Comparison of ENCODE assay signal across 10 mouse cellular contexts in the genomic region with DNA sequence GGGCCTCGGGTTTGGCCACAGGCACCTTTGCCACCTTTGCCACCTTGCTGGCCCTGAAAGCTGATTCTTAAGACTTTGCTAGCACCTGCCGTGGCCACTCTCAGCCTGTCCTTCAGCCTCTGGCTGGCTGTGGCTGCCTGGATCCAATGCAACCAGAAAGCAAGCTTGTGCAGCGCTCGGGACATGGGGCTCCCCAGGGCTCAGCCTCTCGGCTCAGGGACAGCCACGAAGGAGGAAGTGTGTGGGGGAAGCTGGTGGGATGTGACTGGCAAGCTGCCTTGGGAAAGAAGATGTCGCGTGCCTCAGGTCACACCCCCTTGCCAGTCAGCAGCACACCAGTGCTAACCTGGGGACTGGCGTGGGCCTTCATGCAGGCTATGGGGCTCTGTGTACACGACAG. TPM values are rescaled to one million over a fixed set of nuclear protein-coding genes. Genes with fewer than 3 reads are reported as not detected.
DNase-seq lines count a peak whose midpoint lies in the region; ATAC-seq and TF ChIP-seq lines count a peak whose summit lies in the region.
"Had no signal": no experiment of that assay in that cellular context is flagged by ENCODE, and none has a peak within 500 bp of the region (broad histone marks: within the 10 kb centered on the region; RNA-seq: fewer than 3 reads in every experiment).

No protein-coding gene starts in this region.

- no peaks in the 10 kb centered on the region for H3K36me3 ChIP-seq in hindbrain, postnatal 0 days (ENCODE audit: insufficient read depth, low read length)
- H3K36me3 ChIP-seq in hindbrain, embryonic 11.5 days (ENCODE audit: control insufficient read depth, insufficient read depth, low read length) = no peaks in the 10 kb centered on the region
- H3K36me3 ChIP-seq in CH12.LX (replicated peaks in 1 of 2; ENCODE audit: control insufficient read depth in 1 of 2, insufficient read depth in 1 of 2, low read length in 1 of 2) = no peaks in the 10 kb centered on the region
- H3K36me3 ChIP-seq in macrophage (ENCODE audit: inconsistent target) = no peaks in the 10 kb centered on the region
- H3K36me3 ChIP-seq: embryonic facial prominence, embryonic 12.5 days; neural tube, embryonic 12.5 days had no signal

- H3K9me3 ChIP-seq in hindbrain, postnatal 0 days (ENCODE audit: low read length) = no peaks in the 10 kb centered on the region
- H3K9me3 ChIP-seq in hindbrain, embryonic 11.5 days (ENCODE audit: control insufficient read depth, low read length) = no peaks in the 10 kb centered on the region
- H3K9me3 ChIP-seq in CH12.LX (replicated peaks; ENCODE audit: low read length) = no peaks in the 10 kb centered on the region
- H3K9me3 ChIP-seq: embryonic facial prominence, embryonic 12.5 days; neural tube, embryonic 12.5 days had no signal

- TF ChIP-seq EP300 in CH12.LX (IDR thresholded peaks at IDR 0.05; ENCODE audit: low read length) = no peak

- in situ Hi-C loops in CH12.LX (cut with MboI; ENCODE audit: low pct_ligation_motif_present, low pct_unique_long_range_greater_than_20kb, low sequenced_read_pairs) = no loop called here

- H3K4me2 ChIP-seq in hindbrain, postnatal 0 days (ENCODE audit: low read depth, low read length) = no peak overlapping the region
- no peak overlapping the region for H3K4me2 ChIP-seq in hindbrain, embryonic 11.5 days (replicated peaks; ENCODE audit: low read depth, low read length)
- H3K4me2 ChIP-seq in CH12.LX (ENCODE audit: insufficient read depth, low read depth, poor library complexity, severe bottlenecking) = no peak overlapping the region
- H3K4me2 ChIP-seq: embryonic facial prominence, embryonic 12.5 days; neural tube, embryonic 12.5 days had no signal

- intact Hi-C loops in heart, postnatal 10 days (cut with DNase I) = no loop called here
- intact Hi-C loops in left cerebral cortex, postnatal 25 days (cut with DNase I) = no loop called here
- intact Hi-C loops in left cerebral cortex, postnatal 36 days (cut with DNase I) = no loop called here

- no peak for TF ChIP-seq RAD21 in CH12.LX (IDR thresholded peaks at IDR 0.05; ENCODE audit: low read depth, low read length)

- H3K79me2 ChIP-seq in CH12.LX (replicated peaks; ENCODE audit: control insufficient read depth, extremely low read depth, insufficient read depth, poor library complexity, severe bottlenecking) (no peaks in the 10 kb centered on the region), macrophage (ENCODE audit: inconsistent target) (no peaks in the 10 kb centered on the region)

- no peak for DNase-seq in hindbrain, postnatal 0 days (ENCODE audit: low spot score)
- no peak for DNase-seq in hindbrain, embryonic 11.5 days (ENCODE audit: low spot score)
- peak; percentile 41 for DNase-seq in CH12.LX (ENCODE audit: extremely low read depth)
- DNase-seq in heart, postnatal 10 days = peak; percentile 46 to 48
- no peak for DNase-seq in left cerebral cortex, postnatal 25 days (ENCODE audit: low spot score in 2 of 2)
- no peak for DNase-seq in left cerebral cortex, postnatal 36 days (ENCODE audit: low spot score in 2 of 2)
- no peak for DNase-seq in urinary bladder, postnatal 14 days (ENCODE audit: low spot score)

- peaks cover 6% of the 10 kb centered on the region; the same call in 1 of the 2 replicates for H3K4me1 ChIP-seq in hindbrain, postnatal 0 days (ENCODE audit: insufficient read depth, low read length)
- no peaks in the 10 kb centered on the region; the same call in 1 of the 2 replicates for H3K4me1 ChIP-seq in hindbrain, embryonic 11.5 days (replicated peaks; ENCODE audit: control insufficient read depth, insufficient read depth, low read length)
- peaks cover 67 to 97% of the 10 kb centered on the region in 2 experiments for H3K4me1 ChIP-seq in CH12.LX (ENCODE audit: control insufficient read depth in 1 of 2, insufficient read depth in 2 of 2)
- H3K4me1 ChIP-seq: neural tube, embryonic 12.5 days had no signal

- no peak for TF ChIP-seq POLR2A in CH12.LX (IDR thresholded peaks at IDR 0.05; ENCODE audit: low read depth, low read length)

- ATAC-seq in hindbrain, postnatal 0 days = no peak
- no peak for ATAC-seq in hindbrain, embryonic 11.5 days (ENCODE audit: low FRiP score)

- H3K9ac ChIP-seq in hindbrain, postnatal 0 days (replicated peaks; ENCODE audit: low read length) = no peak overlapping the region
- H3K9ac ChIP-seq in hindbrain, embryonic 11.5 days (ENCODE audit: low read depth, low read length) = no peak overlapping the region
- no peak overlapping the region for H3K9ac ChIP-seq in CH12.LX (ENCODE audit: insufficient read depth, low read depth)
- H3K9ac ChIP-seq: embryonic facial prominence, embryonic 12.5 days; neural tube, embryonic 12.5 days had no signal

- no peak for TF ChIP-seq CTCF in hindbrain, postnatal 0 days (IDR thresholded peaks at IDR 0.05; ENCODE audit: low read depth)
- no peak for TF ChIP-seq CTCF in CH12.LX (conservative IDR thresholded peaks at IDR 0.05 in 1 of 2, IDR thresholded peaks at IDR 0.05 in 1 of 2; ENCODE audit: low read depth in 2 of 2, low read length in 2 of 2)

- H3K27me3 ChIP-seq in hindbrain, postnatal 0 days (ENCODE audit: insufficient read depth, low read length) = no peaks in the 10 kb centered on the region
- no peaks in the 10 kb centered on the region for H3K27me3 ChIP-seq in hindbrain, embryonic 11.5 days (ENCODE audit: control insufficient read depth, insufficient read depth, low read length)
- H3K27me3 ChIP-seq in CH12.LX (replicated peaks) = no peaks in the 10 kb centered on the region
- H3K27me3 ChIP-seq: embryonic facial prominence, embryonic 12.5 days had no signal

- dilution Hi-C loops in CH12.LX (cut with MboI; ENCODE audit: extremely low pct_ligation_motif_present, extremely low pct_unique_long_range_greater_than_20kb, low sequenced_read_pairs) = no loop called here

- 75% methylated on average over 10 of the region's 10 CpGs for WGBS in hindbrain, postnatal 0 days
- 79% methylated on average over 10 of the region's 10 CpGs for WGBS in hindbrain, embryonic 11.5 days
- 6% methylated on average over 10 of the region's 10 CpGs for WGBS in macrophage (ENCODE audit: missing documents)

- H3K4me3 ChIP-seq in hindbrain, postnatal 0 days (ENCODE audit: low read length) = no peak overlapping the region
- no peak overlapping the region for H3K4me3 ChIP-seq in hindbrain, embryonic 11.5 days (ENCODE audit: low read depth, low read length)
- peak overlapping the region in 1 of 3 experiments; percentile 10 for H3K4me3 ChIP-seq in CH12.LX (replicated peaks in 1 of 3; ENCODE audit: low read depth in 2 of 3, low read length in 2 of 3, poor library complexity in 1 of 3)
- H3K4me3 ChIP-seq in macrophage (ENCODE audit: inconsistent target) = no peak overlapping the region
- H3K4me3 ChIP-seq: embryonic facial prominence, embryonic 12.5 days; neural tube, embryonic 12.5 days had no signal

- H3K27ac ChIP-seq in hindbrain, postnatal 0 days = peak overlapping the region; percentile 26; the same call in 1 of the 2 replicates
- no peak overlapping the region for H3K27ac ChIP-seq in hindbrain, embryonic 11.5 days (ENCODE audit: low read depth, low read length)
- H3K27ac ChIP-seq in CH12.LX (ENCODE audit: insufficient read depth, low read depth) (peak overlapping the region; percentile 54), macrophage (peak overlapping the region; percentile 100)
- H3K27ac ChIP-seq: embryonic facial prominence, embryonic 12.5 days; neural tube, embryonic 12.5 days had no signal

RNA-seq across cellular contexts. Expression of gene Osgin1, which starts 9.2 kb away (rescaled TPM):
- total RNA-seq in hindbrain, postnatal 0 days (2014; rRNA removed) = not detected in 2 replicates
- 0.29 and 0.45 TPM in 2 replicates for polyA plus RNA-seq in hindbrain, postnatal 0 days (2015; fragmentation: Nextera tagmentation; extraction: Ambion mirVana)
- 0.23 TPM in 1 of 2 replicates, not detected in the other for polyA plus RNA-seq in hindbrain, embryonic 11.5 days (2014; fragmentation: Nextera tagmentation; extraction: Ambion mirVana)
- 0.46 and 0.47 TPM in 2 replicates for total RNA-seq in CH12.LX (2012; rRNA removed)
- total RNA-seq in CH12.LX (2014; rRNA removed) = 0.12 and 0.15 TPM in 2 replicates
- 2.9 and 3.0 TPM in 2 replicates for polyA plus RNA-seq in CH12.LX (2012; ENCODE audit: insufficient read length, low read depth)
- 1 to 10 TPM in 1 of 2 experiments, under 1 TPM in 1; 0.98 to 2.0 TPM for total RNA-seq in heart, postnatal 10 days (2021)
- 10 to 100 TPM in 24 of 26 experiments, 1 to 10 TPM in 2; 3.0 to 62.0 (median 39.3) TPM for total RNA-seq in macrophage (2018; cell fraction: chromatin; rRNA removed)
- total RNA-seq in macrophage (2018; cell fraction: cytosol; rRNA removed) = 10 to 100 TPM in 23 of 26 experiments, 1 to 10 TPM in 3; 4.5 to 22.9 (median 16.5) TPM
- 10 to 100 TPM in 23 of 26 experiments, 1 to 10 TPM in 3; 3.7 to 61.7 (median 25.9) TPM for total RNA-seq in macrophage (2018; cell fraction: nucleus; rRNA removed)
- 17.6 to 31.1 TPM (median 18.4 TPM) in 3 replicates for polyA plus RNA-seq in macrophage (2018)
- total RNA-seq in left cerebral cortex, postnatal 25 days (2021) = 1 to 10 TPM in 1 of 2 experiments, under 1 TPM in 1; 0.55 to 1.0 TPM
- under 1 TPM; 0.34 to 0.81 TPM for total RNA-seq in left cerebral cortex, postnatal 36 days (2021)

RNA-seq across cellular contexts. Expression of gene Necab2, which starts 21.8 kb away (rescaled TPM):
- total RNA-seq in hindbrain, postnatal 0 days (2014; rRNA removed) = 70.9 and 73.3 TPM in 2 replicates
- 53.9 and 61.5 TPM in 2 replicates for polyA plus RNA-seq in hindbrain, postnatal 0 days (2015; fragmentation: Nextera tagmentation; extraction: Ambion mirVana)
- polyA plus RNA-seq in hindbrain, embryonic 11.5 days (2014; fragmentation: Nextera tagmentation; extraction: Ambion mirVana) = 14.5 and 17.2 TPM in 2 replicates
- total RNA-seq in CH12.LX (2012; rRNA removed) = not detected in 2 replicates
- total RNA-seq in CH12.LX (2014; rRNA removed) = not detected in 2 replicates
- not detected in 2 replicates for polyA plus RNA-seq in CH12.LX (2012; ENCODE audit: insufficient read length, low read depth)
- total RNA-seq in heart, postnatal 10 days (2021) = not detected
- total RNA-seq in macrophage (2018; cell fraction: chromatin; rRNA removed) = under 1 TPM in 1 of 26 experiments, not detected in 25; 0.41 TPM
- not detected for total RNA-seq in macrophage (2018; cell fraction: cytosol; rRNA removed)
- total RNA-seq in macrophage (2018; cell fraction: nucleus; rRNA removed) = not detected
- polyA plus RNA-seq in macrophage (2018) = not detected in 3 replicates
- total RNA-seq in left cerebral cortex, postnatal 25 days (2021) = 10 to 100 TPM; 59.0 to 73.8 TPM
- 10 to 100 TPM; 60.4 to 67.1 TPM for total RNA-seq in left cerebral cortex, postnatal 36 days (2021)

RNA-seq across cellular contexts. Expression of gene Mlycd, which starts 30.1 kb away (rescaled TPM):
- total RNA-seq in hindbrain, postnatal 0 days (2014; rRNA removed) = 36.6 and 37.2 TPM in 2 replicates
- polyA plus RNA-seq in hindbrain, postnatal 0 days (2015; fragmentation: Nextera tagmentation; extraction: Ambion mirVana) = 20.0 TPM in 2 replicates
- 9.2 and 10.7 TPM in 2 replicates for polyA plus RNA-seq in hindbrain, embryonic 11.5 days (2014; fragmentation: Nextera tagmentation; extraction: Ambion mirVana)
- total RNA-seq in CH12.LX (2012; rRNA removed) (8.7 and 12.3 TPM in 2 replicates), CH12.LX (2014; rRNA removed) (4.5 and 5.1 TPM in 2 replicates)
- polyA plus RNA-seq in CH12.LX (2012; ENCODE audit: insufficient read length, low read depth) (4.2 and 4.4 TPM in 2 replicates), macrophage (2018) (9.4 to 13.4 TPM (median 12.3 TPM) in 3 replicates)
- 100 to 1,000 TPM in 1 of 2 experiments, 10 to 100 TPM in 1; 98.4 to 115 TPM for total RNA-seq in heart, postnatal 10 days (2021)
- total RNA-seq in macrophage (2018; cell fraction: chromatin; rRNA removed) = 10 to 100 TPM in 12 of 26 experiments, 1 to 10 TPM in 14; 2.2 to 30.0 (median 9.5) TPM
- 10 to 100 TPM in 16 of 26 experiments, 1 to 10 TPM in 10; 3.4 to 17.0 (median 10.6) TPM for total RNA-seq in macrophage (2018; cell fraction: cytosol; rRNA removed)
- total RNA-seq in macrophage (2018; cell fraction: nucleus; rRNA removed) = 10 to 100 TPM in 9 of 26 experiments, 1 to 10 TPM in 17; 3.6 to 18.8 (median 7.4) TPM
- 10 to 100 TPM; 28.6 to 30.3 TPM for total RNA-seq in left cerebral cortex, postnatal 25 days (2021)
- 10 to 100 TPM; 29.4 to 33.8 TPM for total RNA-seq in left cerebral cortex, postnatal 36 days (2021)

Comparison
In these comparisons a context has a peak if more than half of its experiments do, and no peak if none do; other contexts are left out.
1. DNase-seq: peak in CH12.LX (single experiment) and heart, postnatal 10 days (2 of 2); none in hindbrain, postnatal 0 days (single experiment), hindbrain, embryonic 11.5 days (single experiment), left cerebral cortex, postnatal 25 days (0 of 2), left cerebral cortex, postnatal 36 days (0 of 2) and urinary bladder, postnatal 14 days (single experiment).
2. RNA of gene Necab2, which starts 21.8 kb away (total RNA-seq): 59.0 to 73.8 TPM in left cerebral cortex, postnatal 25 days, 70.9 to 73.3 TPM in hindbrain, postnatal 0 days and 60.4 to 67.1 TPM in left cerebral cortex, postnatal 36 days; not detected in heart, postnatal 10 days and not detected in CH12.LX; every median in the first group is over 10 times any median in the second.